Mouse (Mus musculus) layer of hippocampus, postnatal 14 days (tissue): ENCODE results near the gene Exosc9. TPM values are rescaled to one million over a fixed set of nuclear protein-coding genes. Genes with fewer than 3 reads are reported as not detected.
"Not testable (repeated sequence)": the region's sequence is repeated elsewhere in the genome, so short reads cannot be mapped to it uniquely, and the experiment has no call there.

ENCODE experiments used
- DNase-seq, 2 experiments: peaks; one replicate each; pipeline ENCODE4 v3.0.0; 2021 to 2022; ENCODE audit warnings: low spot score in 2 of 2, mixed read lengths in 1 of 2
- total RNA-seq, 2 experiments: library from RNA; stranded (reverse); gene quantifications; 2 replicates each; pipeline ENCODE4 v1.2.3; 2021

The Exosc9 gene
- total RNA-seq, 2 experiments from 2014 or later = 39.7 to 41.5 TPM

GRCm38 (mm10) chr3:36551343-36551742 is 1.1 kb upstream of the Exosc9 start:
- peak; percentile 32 to 39 for DNase-seq

GRCm38 (mm10) chr3:36551851-36552384 is 488 bp upstream of the Exosc9 start:
- no peak for DNase-seq

GRCm38 (mm10) chr3:36557601-36558000 is 5.2 kb downstream of the Exosc9 start:
- DNase-seq = no peak

- no peak for DNase-seq
Measured at GRCm38 (mm10) chr3:36559606-36560005, 7.2 kb downstream of the Exosc9 start.

GRCm38 (mm10) chr3:36563666-36564065 is 11.3 kb downstream of the Exosc9 start:
- DNase-seq = no peak

- DNase-seq = no peak
Measured at GRCm38 (mm10) chr3:36569836-36570235, 17.4 kb downstream of the Exosc9 start.

- no peak for DNase-seq
Measured at GRCm38 (mm10) chr3:36571361-36571826, 19.0 kb downstream of the Exosc9 start.

- DNase-seq = peak; percentile 96 to 98
Measured at GRCm38 (mm10) chr3:36571827-36572378, 19.5 kb downstream of the Exosc9 start, which contains the start of gene Ccna2. TSS of gene Ccna2 (minus strand) at chr3:36572150.

- no peak for DNase-seq
Measured at GRCm38 (mm10) chr3:36598811-36599210, 46.4 kb downstream of the Exosc9 start.

- DNase-seq = not testable (repeated sequence)
Measured at GRCm38 (mm10) chr3:36599773-36600172, 47.4 kb downstream of the Exosc9 start.

- DNase-seq = no peak
Measured at GRCm38 (mm10) chr3:36605894-36606783, 53.7 kb downstream of the Exosc9 start.

- peak in 1 of 2 experiments; percentile 10 for DNase-seq
Measured at GRCm38 (mm10) chr3:36612687-36613086, 60.3 kb downstream of the Exosc9 start.

GRCm38 (mm10) chr3:36613202-36613907 is 60.9 kb downstream of the Exosc9 start, which contains the start of gene Bbs7:
TSS of gene Bbs7 (minus strand) at chr3:36613477.
- DNase-seq = peak; percentile 94 to 96

GRCm38 (mm10) chr3:36613908-36614255 is 61.5 kb downstream of the Exosc9 start:
- peak in 1 of 2 experiments; percentile 3 for DNase-seq

Other genes starting within 250 kb of the Exosc9 start
- gene Anxa5, start 76.7 kb upstream of the Exosc9 start, total RNA-seq = 10 to 100 TPM; 42.6 to 44.8 TPM
- under 1 TPM in 1 of 2 experiments, not detected in 1; 0.37 TPM for gene 1810062G17Rik, start 76.7 kb upstream of the Exosc9 start, total RNA-seq
- gene Gm11549, start 30.8 kb upstream of the Exosc9 start, total RNA-seq = 1 to 10 TPM; 1.5 to 1.9 TPM
- gene Ccna2, start 19.5 kb downstream of the Exosc9 start, total RNA-seq = 1 to 10 TPM; 2.9 to 4.0 TPM
- 10 to 100 TPM; 15.4 to 16.1 TPM for gene Bbs7, start 60.9 kb downstream of the Exosc9 start, total RNA-seq
- 10 to 100 TPM; 12.6 to 13.1 TPM for gene Trpc3, start 137.6 kb downstream of the Exosc9 start, total RNA-seq